Mouse (Mus musculus) frontal cortex, postnatal 36 days (tissue): ENCODE measurements around the gene Cdhr1.
A peak's percentile ranks its signal among the peaks of the same experiment; 100 is the strongest.

Experiments used
- DNase-seq, 2 experiments: peaks; one replicate each; pipeline ENCODE4 v3.0.0; 2022; ENCODE audit warnings: low spot score in 2 of 2

The Cdhr1 gene

DNA sequence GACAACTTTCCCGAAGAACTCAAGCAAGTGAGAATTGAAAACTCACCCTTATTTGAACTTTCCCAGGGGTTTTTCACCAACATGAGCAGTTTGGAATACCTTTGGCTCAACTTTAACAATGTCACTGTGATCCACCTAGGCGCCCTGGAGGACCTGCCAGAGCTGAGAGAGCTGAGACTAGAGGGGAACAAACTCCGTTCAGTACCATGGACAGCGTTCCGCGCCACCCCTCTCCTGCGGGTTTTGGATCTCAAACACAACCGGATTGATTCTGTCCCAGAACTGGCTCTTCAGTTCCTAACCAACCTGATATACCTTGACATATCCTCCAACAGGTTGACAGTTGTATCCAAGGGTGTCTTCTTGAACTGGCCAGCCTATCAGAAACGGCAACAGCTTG is 29.6 kb downstream of the Cdhr1 start:
- DNase-seq: no peak

DNA sequence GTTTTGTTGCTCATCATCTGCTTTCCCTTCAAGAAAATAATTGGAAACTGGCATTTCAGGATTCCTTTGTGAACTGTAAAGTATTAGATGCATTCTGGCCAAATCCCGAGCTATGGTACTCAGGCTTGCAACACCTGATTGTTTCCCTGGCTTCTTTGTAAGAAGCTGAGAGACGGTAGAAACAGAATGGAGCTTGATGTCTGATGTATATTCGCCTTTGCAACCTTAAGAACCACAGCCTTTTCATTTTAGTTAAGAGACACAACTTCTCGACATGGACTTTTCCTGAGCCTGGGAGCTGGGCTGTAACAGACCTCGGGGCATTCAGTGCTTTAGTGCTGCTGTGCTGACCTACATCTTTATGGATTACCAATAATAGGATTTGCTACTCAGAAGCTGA is 30.5 kb downstream of the Cdhr1 start, which contains the start of gene Lrit2:
Lrit2 (plus strand) TSS at position 301 of the 400 bp plus-strand sequence.
- DNase-seq: no peak

DNA sequence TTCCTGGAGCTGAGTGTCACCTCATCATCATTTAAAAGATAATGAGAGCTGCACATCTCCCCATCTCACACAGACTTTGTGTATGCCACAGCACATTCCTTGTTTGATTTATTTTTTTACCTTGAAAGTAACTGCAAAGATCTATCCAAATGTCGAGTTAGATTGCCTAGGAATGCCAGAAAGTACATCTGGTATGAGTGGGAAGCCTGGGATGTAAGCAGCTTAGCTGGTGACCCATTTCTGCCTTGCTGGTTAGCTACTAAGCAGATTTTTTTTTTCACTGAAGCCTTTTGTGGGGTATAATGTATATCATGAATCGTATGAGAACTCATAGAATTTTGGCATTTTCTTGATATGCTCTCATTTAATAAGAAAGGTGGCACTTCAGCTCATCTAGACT is 31.5 kb downstream of the Cdhr1 start:
- peak; percentile 6 to 39 for DNase-seq

DNA sequence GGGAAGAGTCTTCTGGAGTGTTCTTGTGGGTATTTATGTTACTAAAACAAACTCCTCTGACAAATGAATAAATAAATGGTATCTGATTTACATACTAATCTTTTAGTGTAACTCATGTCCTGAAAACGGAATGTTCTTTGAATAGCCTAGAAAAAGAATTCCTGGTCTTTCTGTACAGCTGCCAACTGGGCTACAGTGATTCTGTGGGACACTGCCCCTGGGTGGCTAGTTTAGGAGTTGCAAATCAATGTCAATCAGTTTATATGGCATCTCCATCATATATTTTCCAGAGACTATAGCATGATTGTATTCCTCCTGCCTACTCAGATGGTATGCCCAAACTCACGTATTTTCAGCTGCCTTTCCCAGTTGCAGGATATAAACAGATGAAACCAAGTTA is 33.3 kb downstream of the Cdhr1 start:
- no peak for DNase-seq

DNA sequence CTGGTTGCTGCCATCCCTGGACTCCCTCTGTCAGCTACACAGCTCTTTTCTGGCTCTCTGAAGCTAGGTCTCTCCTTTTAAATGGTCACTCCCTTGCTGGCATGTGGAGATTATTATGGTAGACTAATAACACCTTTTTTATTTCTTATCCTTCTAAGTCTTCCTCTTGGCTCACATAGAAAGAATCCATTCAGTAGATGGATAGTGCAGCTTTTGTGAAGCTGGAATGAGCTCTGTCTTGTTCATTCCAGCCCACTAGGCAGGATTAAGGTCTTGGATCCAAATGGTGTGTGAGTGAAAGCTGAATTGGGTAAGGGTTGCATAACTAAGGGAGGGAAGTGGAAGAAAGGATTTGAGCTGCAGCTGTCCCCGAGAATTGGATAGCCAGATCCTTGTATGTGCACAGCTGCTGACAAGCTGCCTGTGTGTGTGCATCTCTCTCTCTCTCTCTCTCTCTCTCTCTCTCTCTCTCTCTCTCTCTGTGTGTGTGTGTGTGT is 49.2 kb downstream of the Cdhr1 start, which contains the start of gene Rgr:
Rgr (minus strand) TSS at position 51 of the 497 bp plus-strand sequence.
- DNase-seq: no peak

DNA sequence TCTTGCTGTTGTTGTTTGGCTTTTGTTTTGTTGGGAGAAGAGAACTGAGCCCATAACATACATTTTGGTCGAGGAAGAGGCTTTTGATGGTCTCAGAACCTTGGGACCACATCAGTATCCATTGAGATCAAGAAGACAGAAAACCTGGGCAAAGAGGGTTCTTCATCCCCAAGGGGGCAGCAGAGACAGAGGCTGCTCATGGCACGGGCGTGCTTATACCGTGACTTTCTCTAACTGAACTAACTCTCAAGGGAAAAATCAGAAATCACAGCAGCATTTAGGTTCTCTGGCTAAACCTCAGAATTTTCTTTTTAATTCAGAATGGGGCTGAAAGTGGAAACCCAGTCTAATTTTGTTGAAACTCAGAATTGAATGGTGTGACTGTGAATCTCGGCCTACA is 63.7 kb downstream of the Cdhr1 start:
- DNase-seq: no peak

DNA sequence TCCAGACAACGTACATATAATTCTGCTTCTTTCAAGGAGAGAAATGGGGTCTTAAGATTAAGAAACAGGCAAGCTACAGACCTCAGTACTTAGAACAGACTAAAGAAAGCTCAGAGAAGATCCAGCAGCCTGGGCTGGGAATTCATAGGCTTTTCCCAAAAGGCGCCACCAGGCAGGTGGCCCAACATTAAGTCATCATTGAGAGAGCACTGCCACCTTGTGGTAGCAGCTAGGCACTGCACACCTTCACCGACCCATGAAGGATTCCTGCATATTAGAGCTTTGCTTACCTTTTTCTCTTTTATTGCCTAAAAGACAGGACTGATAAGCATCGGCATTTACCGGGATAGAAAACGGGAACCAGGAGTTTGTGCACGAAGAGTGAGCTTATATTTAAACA is 64.9 kb downstream of the Cdhr1 start:
- peak; percentile 83 to 91 for DNase-seq

DNA sequence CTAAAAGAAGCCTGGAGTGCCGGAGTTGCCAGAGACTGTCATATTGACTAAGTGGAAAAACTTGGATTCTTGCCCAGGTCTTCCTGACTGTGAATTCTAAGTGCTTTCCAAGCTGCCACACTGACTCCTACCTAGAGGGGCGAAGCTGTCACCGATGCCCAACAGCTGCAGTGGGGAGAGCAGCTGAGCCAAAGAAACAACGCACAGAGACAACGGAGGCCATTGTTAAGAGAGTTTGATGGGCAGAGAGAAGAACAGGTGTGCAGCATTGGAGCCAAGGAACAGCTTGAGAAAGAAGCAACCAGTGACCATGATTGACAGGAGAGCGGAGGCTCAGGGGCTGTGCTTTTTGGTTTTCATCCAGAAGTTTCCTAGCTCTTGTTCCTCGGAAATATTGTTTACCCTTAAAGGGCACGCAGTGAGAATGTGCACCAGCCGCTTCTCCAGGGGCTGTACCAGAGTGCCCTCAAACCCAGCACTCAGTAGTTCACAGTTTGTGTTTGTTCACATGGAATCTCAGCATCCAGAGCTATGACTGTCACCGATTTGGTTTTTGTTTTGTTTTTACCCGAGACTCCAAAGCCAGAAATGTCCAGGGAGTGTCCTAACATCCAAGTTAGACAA is 65.6 kb downstream of the Cdhr1 start:
- DNase-seq: no peak

DNA sequence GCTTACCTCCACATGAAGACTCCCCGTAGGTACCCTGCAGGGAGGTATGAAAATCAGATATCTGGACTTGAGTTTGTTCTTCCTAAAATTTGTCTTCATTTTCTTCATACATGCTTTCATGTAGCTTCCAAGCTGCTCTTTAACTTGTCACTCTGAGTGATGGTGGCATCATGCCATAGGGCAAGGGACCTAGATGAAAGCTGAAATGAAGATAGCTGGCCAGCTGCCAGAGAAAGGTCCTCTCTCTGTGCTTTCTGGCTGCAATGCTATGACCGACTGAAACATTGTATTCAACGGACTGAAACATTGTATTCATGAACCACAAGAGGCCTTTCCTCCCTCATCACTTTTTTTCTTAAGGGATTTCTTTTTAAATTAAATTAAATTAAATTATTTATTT is 69.6 kb downstream of the Cdhr1 start:
- DNase-seq: no peak

DNA sequence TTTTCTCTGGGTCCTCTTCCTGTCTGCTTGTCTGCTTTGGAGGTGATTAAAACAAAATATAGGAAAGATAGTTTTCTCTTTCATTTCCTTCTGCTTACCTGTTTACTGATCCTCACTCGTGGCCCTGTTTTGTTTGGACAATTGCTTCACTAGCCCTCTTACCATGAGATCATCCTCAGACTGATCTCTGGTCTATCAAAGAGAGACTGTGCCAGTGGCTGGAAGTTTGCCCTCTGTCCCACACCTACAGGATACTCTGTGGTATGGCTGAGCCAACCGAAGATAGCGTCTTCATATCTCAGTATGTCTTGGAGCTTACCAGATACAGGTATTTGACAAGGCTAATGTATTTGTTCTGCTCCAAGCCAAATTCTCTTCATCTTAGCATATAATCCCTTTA is 70.2 kb downstream of the Cdhr1 start:
- no peak for DNase-seq
